Mouse (Mus musculus): Measurements from ENCODE around the gene Accsl. TPM values are rescaled to one million over a fixed set of nuclear protein-coding genes. Genes with fewer than 3 reads are reported as not detected.
A peak's percentile ranks its signal among the peaks of the same experiment; 100 is the strongest.

Accsl gene
- total and polyA plus RNA-seq, 2 experiments from 2014 or later = 0.51 TPM; not detected in 1

GRCm38 (mm10) chr2:93872257-93872656, 3.3 kb upstream of the Accsl start:
- ATAC-seq (ENCODE audit: low FRiP score) = no peak
- WGBS = 53% methylated on average over 7 of the region's 7 CpGs
- DNase-seq (ENCODE audit: low spot score) = no peak

GRCm38 (mm10) chr2:93871411-93871925, 2.5 kb upstream of the Accsl start:
- no peaks in the 10 kb centered on the region for H3K4me1 ChIP-seq (ENCODE audit: insufficient read depth, low read length)
- H3K4me2 ChIP-seq (ENCODE audit: low read depth, low read length, poor library complexity, severe bottlenecking) = no peak overlapping the region
- H3K27ac ChIP-seq (ENCODE audit: low read depth, low read length) = no peak overlapping the region
- H3K27me3 ChIP-seq (ENCODE audit: insufficient read depth, low read length) = no peaks in the 10 kb centered on the region
- no peak overlapping the region for H3K4me3 ChIP-seq (ENCODE audit: low read depth, low read length)
- ATAC-seq (ENCODE audit: low FRiP score) (no peak), DNase-seq (ENCODE audit: low spot score) (no peak)
- no peaks in the 10 kb centered on the region for H3K36me3 ChIP-seq (ENCODE audit: insufficient read depth, low read length)
- no peak overlapping the region for H3K9ac ChIP-seq (replicated peaks; ENCODE audit: low read length, poor library complexity, severe bottlenecking)
- TF ChIP-seq CTCF (IDR thresholded peaks at IDR 0.05) = no peak
- no peaks in the 10 kb centered on the region for H3K9me3 ChIP-seq (ENCODE audit: low read length)
- 89% methylated on average over 4 of the region's 4 CpGs for WGBS

More at GRCm38 (mm10) chr2:93872257-93872656, 3.3 kb upstream of the Accsl start:
- no peak for TF ChIP-seq CTCF (IDR thresholded peaks at IDR 0.05)
- no peaks in the 10 kb centered on the region for H3K36me3 ChIP-seq (ENCODE audit: insufficient read depth, low read length)
- no peak overlapping the region for H3K4me3 ChIP-seq (ENCODE audit: low read depth, low read length)
- no peak overlapping the region for H3K4me2 ChIP-seq (ENCODE audit: low read depth, low read length, poor library complexity, severe bottlenecking)
- no peaks in the 10 kb centered on the region for H3K27me3 ChIP-seq (ENCODE audit: insufficient read depth, low read length)
- H3K4me1 ChIP-seq (ENCODE audit: insufficient read depth, low read length) = no peaks in the 10 kb centered on the region
- no peaks in the 10 kb centered on the region for H3K9me3 ChIP-seq (ENCODE audit: low read length)
- no peak overlapping the region for H3K9ac ChIP-seq (replicated peaks; ENCODE audit: low read length, poor library complexity, severe bottlenecking)
- no peak overlapping the region for H3K27ac ChIP-seq (ENCODE audit: low read depth, low read length)

GRCm38 (mm10) chr2:93870842-93871241, 1.9 kb upstream of the Accsl start:
- ATAC-seq (ENCODE audit: low FRiP score) = no peak
- H3K9ac ChIP-seq (replicated peaks; ENCODE audit: low read length, poor library complexity, severe bottlenecking) = no peak overlapping the region
- no peaks in the 10 kb centered on the region for H3K9me3 ChIP-seq (ENCODE audit: low read length)
- WGBS = 43% methylated on average over 4 of the region's 4 CpGs
- no peak overlapping the region for H3K27ac ChIP-seq (ENCODE audit: low read depth, low read length)
- H3K4me3 ChIP-seq (ENCODE audit: low read depth, low read length) = no peak overlapping the region
- no peak overlapping the region for H3K4me2 ChIP-seq (ENCODE audit: low read depth, low read length, poor library complexity, severe bottlenecking)
- no peaks in the 10 kb centered on the region for H3K4me1 ChIP-seq (ENCODE audit: insufficient read depth, low read length)
- peak; percentile 81 for DNase-seq (ENCODE audit: low spot score)
- TF ChIP-seq CTCF (IDR thresholded peaks at IDR 0.05) = peak; percentile 71
- H3K27me3 ChIP-seq (ENCODE audit: insufficient read depth, low read length) = no peaks in the 10 kb centered on the region
- no peaks in the 10 kb centered on the region for H3K36me3 ChIP-seq (ENCODE audit: insufficient read depth, low read length)

- ATAC-seq (ENCODE audit: low FRiP score) (no peak), DNase-seq (ENCODE audit: low spot score) (no peak)
- Histone ChIP-seq H3K27ac (ENCODE audit: low read depth, low read length) (no peak overlapping the region), H3K9ac (replicated peaks; ENCODE audit: low read length, poor library complexity, severe bottlenecking) (no peak overlapping the region), H3K4me1 (ENCODE audit: insufficient read depth, low read length) (no peaks in the 10 kb centered on the region), H3K4me2 (ENCODE audit: low read depth, low read length, poor library complexity, severe bottlenecking) (no peak overlapping the region), H3K9me3 (ENCODE audit: low read length) (no peaks in the 10 kb centered on the region), H3K4me3 (ENCODE audit: low read depth, low read length) (no peak overlapping the region), H3K27me3 (ENCODE audit: insufficient read depth, low read length) (no peaks in the 10 kb centered on the region), H3K36me3 (ENCODE audit: insufficient read depth, low read length) (no peaks in the 10 kb centered on the region)
- WGBS = 85% methylated on average over 11 of the region's 11 CpGs
- no peak for TF ChIP-seq CTCF (IDR thresholded peaks at IDR 0.05)
Measured at GRCm38 (mm10) chr2:93868566-93868965, 391 bp downstream of the Accsl start.

GRCm38 (mm10) chr2:93863229-93863628, 5.7 kb downstream of the Accsl start:
- no peak overlapping the region for H3K27ac ChIP-seq (ENCODE audit: low read depth, low read length)
- H3K27me3 ChIP-seq (ENCODE audit: insufficient read depth, low read length) = no peaks in the 10 kb centered on the region
- no peak overlapping the region for H3K4me3 ChIP-seq (ENCODE audit: low read depth, low read length)
- no peak for DNase-seq (ENCODE audit: low spot score)
- WGBS = 58% methylated on average over 4 of the region's 4 CpGs
- no peak for TF ChIP-seq CTCF (IDR thresholded peaks at IDR 0.05)
- no peak for ATAC-seq (ENCODE audit: low FRiP score)
- H3K4me1 ChIP-seq (ENCODE audit: insufficient read depth, low read length) = no peaks in the 10 kb centered on the region
- H3K9ac ChIP-seq (replicated peaks; ENCODE audit: low read length, poor library complexity, severe bottlenecking) = no peak overlapping the region
- no peak overlapping the region for H3K4me2 ChIP-seq (ENCODE audit: low read depth, low read length, poor library complexity, severe bottlenecking)
- no peaks in the 10 kb centered on the region for H3K9me3 ChIP-seq (ENCODE audit: low read length)
- H3K36me3 ChIP-seq (ENCODE audit: insufficient read depth, low read length) = no peaks in the 10 kb centered on the region

GRCm38 (mm10) chr2:93858845-93859244, 10.1 kb downstream of the Accsl start:
- Histone ChIP-seq H3K9ac (replicated peaks; ENCODE audit: low read length, poor library complexity, severe bottlenecking) (no peak overlapping the region), H3K36me3 (ENCODE audit: insufficient read depth, low read length) (no peaks in the 10 kb centered on the region), H3K27ac (ENCODE audit: low read depth, low read length) (no peak overlapping the region), H3K27me3 (ENCODE audit: insufficient read depth, low read length) (no peaks in the 10 kb centered on the region), H3K4me1 (ENCODE audit: insufficient read depth, low read length) (no peaks in the 10 kb centered on the region), H3K9me3 (ENCODE audit: low read length) (no peaks in the 10 kb centered on the region), H3K4me2 (ENCODE audit: low read depth, low read length, poor library complexity, severe bottlenecking) (no peak overlapping the region), H3K4me3 (ENCODE audit: low read depth, low read length) (no peak overlapping the region)
- no peak for DNase-seq (ENCODE audit: low spot score)
- WGBS = 75% methylated on average over 12 of the region's 12 CpGs
- ATAC-seq (ENCODE audit: low FRiP score) = no peak
- TF ChIP-seq CTCF (IDR thresholded peaks at IDR 0.05) = no peak

Measured in midbrain, postnatal 0 days (tissue).